Mouse (Mus musculus) common myeloid progenitor, adult 5-6 weeks (primary cell): ENCODE measurements around the gene Fut1. TPM values are rescaled to one million over a fixed set of nuclear protein-coding genes. Genes with fewer than 3 reads are reported as not detected.

Experiments used
- ATAC-seq: replicated peaks from 2 replicates; pipeline ENCODE4 v1.8.0; 2016; ENCODE audit warnings: low read depth, mild to moderate bottlenecking, moderate TSS enrichment, inconsistent platforms; ENCODE audit not compliant: poor library complexity, severe bottlenecking
- total RNA-seq: library from RNA; stranded (forward); fragments of 200-1000, 187-1606 nt; gene quantifications from 2 replicates; pipeline ENCODE4 v1.2.3, GENCODE M21; 2017

Fut1 gene
- not detected in 2 replicates for total RNA-seq

GRCm38 (mm10) chr7:45617042-45617695 is at the start of gene Fut1:
TSS of gene Fut1 (plus strand) at chr7:45617289.
- ATAC-seq = no peak

GRCm38 (mm10) chr7:45567780-45568516 is 49.1 kb upstream of the Fut1 start:
- peak; percentile 83 for ATAC-seq

GRCm38 (mm10) chr7:45568601-45569473 is 48.3 kb upstream of the Fut1 start:
- peak; percentile 6; the same call in 1 of the 2 replicates for ATAC-seq

- ATAC-seq = peak; percentile 61
Observed at GRCm38 (mm10) chr7:45570103-45570741, 46.9 kb upstream of the Fut1 start, which contains the start of gene Bcat2. TSS of gene Bcat2 (plus strand) at chr7:45570153.

GRCm38 (mm10) chr7:45571966-45572365 is 45.1 kb upstream of the Fut1 start:
- ATAC-seq = no peak

GRCm38 (mm10) chr7:45573954-45574353 is 43.1 kb upstream of the Fut1 start:
- ATAC-seq = no peak

GRCm38 (mm10) chr7:45574472-45575379 is 42.4 kb upstream of the Fut1 start:
- ATAC-seq = no peak

- ATAC-seq = no peak
Observed at GRCm38 (mm10) chr7:45585923-45586322, 31.2 kb upstream of the Fut1 start.

- ATAC-seq = no peak
Observed at GRCm38 (mm10) chr7:45587631-45588592, 29.2 kb upstream of the Fut1 start.

GRCm38 (mm10) chr7:45589173-45589572 is 27.9 kb upstream of the Fut1 start:
- ATAC-seq = peak; percentile 86

GRCm38 (mm10) chr7:45589898-45590297 is 27.2 kb upstream of the Fut1 start:
- ATAC-seq = no peak

GRCm38 (mm10) chr7:45590874-45591273 is 26.2 kb upstream of the Fut1 start:
- no peak for ATAC-seq

- no peak for ATAC-seq
Observed at GRCm38 (mm10) chr7:45591880-45592279, 25.2 kb upstream of the Fut1 start.

- peak; percentile 64 for ATAC-seq
Observed at GRCm38 (mm10) chr7:45593118-45593815, 23.8 kb upstream of the Fut1 start.

GRCm38 (mm10) chr7:45595176-45595575 is 21.9 kb upstream of the Fut1 start:
- ATAC-seq = no peak

GRCm38 (mm10) chr7:45596107-45596506 is 21.0 kb upstream of the Fut1 start:
- peak; percentile 26; the same call in 1 of the 2 replicates for ATAC-seq

- no peak for ATAC-seq
Observed at GRCm38 (mm10) chr7:45597013-45597412, 20.1 kb upstream of the Fut1 start.
